Mouse (Mus musculus) gastrocnemius, postnatal 10 days (tissue): Measurements from ENCODE around the gene Zfp30. TPM values are rescaled to one million over a fixed set of nuclear protein-coding genes. Genes with fewer than 3 reads are reported as not detected.

Source experiments
- DNase-seq: peaks from one replicate; pipeline ENCODE4 v3.0.0; 2021; ENCODE audit warnings: mixed read lengths
- long read RNA-seq, 2 experiments: library from polyadenylated mRNA; stranded (forward); transcript quantifications; one replicate each; pipeline ENCODE4 v2.0.0; 2021
- total RNA-seq, 2 experiments: library from RNA; stranded (reverse); gene quantifications; 2 replicates each; pipeline ENCODE4 v1.2.3; 2021

Gene Zfp30
- 1 to 10 TPM; 3.5 to 5.0 TPM for total RNA-seq
- long read RNA-seq, experiment 1, partial matches to known transcripts, result 1 of 7 reads
- long read RNA-seq, experiment 1, other reads (novel, unspliced or antisense), result 3 of 7 reads
- long read RNA-seq, experiment 2, partial matches to known transcripts, result 2 of 6 reads
- long read RNA-seq, experiment 2, other reads (novel, unspliced or antisense), result 4 of 6 reads

DNA sequence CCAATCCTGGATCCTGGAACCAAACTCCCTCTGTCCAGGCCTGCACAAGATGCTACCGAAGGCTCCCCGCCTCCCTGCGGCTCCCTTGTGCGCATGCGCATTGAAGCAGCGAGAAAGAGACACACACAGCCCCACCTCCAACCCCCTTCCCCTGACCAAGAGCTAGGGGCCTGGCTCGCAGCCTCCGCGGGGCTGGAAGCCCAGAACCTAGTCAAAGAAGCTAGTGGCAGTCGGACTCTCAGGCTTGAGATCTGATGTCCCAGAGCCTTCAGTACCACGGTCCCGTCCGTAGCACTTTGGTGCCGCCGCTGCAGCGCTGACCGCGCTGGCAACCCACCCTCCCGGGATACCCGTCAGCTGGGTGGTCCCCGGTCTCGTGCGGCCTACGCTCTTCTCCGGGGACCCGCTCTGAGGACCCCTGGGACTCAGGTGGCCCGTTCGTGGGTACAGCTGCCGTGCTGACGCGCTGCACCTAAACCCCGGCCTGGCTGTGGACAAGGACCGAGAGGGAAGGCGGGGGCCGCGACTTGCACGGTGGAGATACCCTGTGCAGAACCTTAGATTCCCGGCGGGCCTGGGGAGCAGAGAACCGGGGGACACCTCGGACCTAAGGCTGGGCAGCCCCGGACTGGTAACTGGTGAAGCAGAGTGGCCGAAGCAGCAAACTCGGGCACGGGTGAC lies at the start of gene Zfp30:
Gene Zfp30, plus strand, starts transcription at position 128 of the 681 bp plus-strand sequence.
- DNase-seq, result peak; percentile 84

DNA sequence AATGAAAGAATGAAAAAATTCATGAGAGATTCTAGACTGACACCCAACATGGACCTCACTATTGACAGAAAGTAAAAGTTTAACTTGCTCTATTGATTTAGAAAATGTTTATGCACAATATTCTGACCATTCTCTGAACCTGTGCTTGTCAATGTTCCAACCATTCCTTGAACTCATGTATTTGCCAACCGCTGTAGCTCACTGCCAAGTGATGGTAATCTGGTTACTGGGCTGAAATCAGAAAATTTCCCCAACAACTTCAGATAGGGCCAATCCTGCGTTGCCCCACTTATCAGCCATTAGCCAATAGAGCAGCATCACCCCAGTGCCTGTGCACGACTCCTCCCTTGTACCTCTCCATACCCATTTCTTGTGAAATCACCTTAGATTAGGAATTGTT lies 41.5 kb upstream of the Zfp30 start:
- DNase-seq, result no peak

DNA sequence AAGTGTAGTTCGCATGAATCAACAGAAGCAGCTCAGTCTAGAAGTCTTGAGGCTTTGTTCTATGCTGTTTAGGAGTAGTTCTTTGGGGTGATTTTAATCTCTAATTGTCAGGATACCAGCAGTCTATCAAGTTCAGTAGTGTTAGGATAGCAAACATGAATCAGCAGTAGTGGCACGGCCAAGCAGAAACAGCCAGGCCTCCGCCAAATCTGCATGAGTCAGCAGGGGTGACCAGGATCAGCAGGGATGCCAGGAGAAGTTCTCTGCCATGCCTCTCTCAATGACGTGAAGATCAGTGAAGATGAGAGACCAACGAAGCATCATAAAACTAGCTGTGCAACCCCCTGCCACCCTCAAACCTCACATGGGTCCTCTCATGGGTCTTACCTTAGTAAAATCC lies 23.3 kb upstream of the Zfp30 start:
- DNase-seq, result no peak

DNA sequence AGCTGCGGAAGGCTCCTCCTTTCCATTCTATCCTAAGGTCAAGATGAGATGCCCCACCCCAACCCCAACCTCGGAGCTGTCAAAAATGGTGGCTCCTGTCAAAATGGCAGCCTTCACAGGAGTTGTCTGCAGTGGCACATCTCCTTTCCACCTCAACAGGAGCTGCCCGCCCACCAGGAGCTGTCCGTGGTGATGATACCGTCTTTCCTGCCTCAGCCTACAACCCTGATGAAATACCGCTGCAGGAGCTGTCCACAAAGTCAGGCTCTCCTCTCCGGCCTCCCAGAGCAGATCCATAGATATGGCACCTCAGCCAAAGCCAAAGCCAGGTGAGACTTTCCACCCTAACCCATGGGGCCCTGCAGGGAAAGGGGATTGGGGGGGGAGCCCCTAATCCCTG lies 19.1 kb upstream of the Zfp30 start:
- DNase-seq, result no peak

DNA sequence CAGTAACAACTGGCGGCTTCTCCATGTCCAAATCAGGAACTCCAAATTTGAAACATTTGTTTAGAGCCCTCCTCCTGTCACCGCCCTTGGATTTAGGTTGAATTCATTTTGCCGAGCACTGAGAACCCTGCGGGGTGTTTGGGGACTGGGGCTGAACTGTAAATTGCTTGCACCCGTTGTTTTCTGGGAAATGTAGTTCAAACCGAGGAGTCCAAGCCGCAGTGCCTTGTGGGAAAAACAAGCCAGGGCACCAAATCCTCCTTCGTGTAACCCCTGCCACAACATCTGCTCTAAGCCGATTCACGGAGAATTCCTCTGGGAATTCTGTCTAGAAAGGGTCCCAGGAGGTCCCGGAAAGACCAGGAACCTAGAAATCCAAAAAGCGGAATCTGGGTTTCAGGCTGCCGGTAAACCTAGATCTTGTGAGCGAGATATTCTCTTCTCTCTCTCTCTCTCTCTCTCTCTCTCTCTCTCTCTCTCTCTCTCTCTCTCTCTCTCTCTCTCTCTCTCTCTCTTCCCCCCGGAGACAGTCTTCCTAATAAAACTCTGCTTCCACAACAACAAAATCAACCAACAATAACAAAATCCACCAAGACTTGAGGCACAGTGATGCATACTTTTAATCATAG lies 16.6 kb upstream of the Zfp30 start:
- DNase-seq, result peak; percentile 69

DNA sequence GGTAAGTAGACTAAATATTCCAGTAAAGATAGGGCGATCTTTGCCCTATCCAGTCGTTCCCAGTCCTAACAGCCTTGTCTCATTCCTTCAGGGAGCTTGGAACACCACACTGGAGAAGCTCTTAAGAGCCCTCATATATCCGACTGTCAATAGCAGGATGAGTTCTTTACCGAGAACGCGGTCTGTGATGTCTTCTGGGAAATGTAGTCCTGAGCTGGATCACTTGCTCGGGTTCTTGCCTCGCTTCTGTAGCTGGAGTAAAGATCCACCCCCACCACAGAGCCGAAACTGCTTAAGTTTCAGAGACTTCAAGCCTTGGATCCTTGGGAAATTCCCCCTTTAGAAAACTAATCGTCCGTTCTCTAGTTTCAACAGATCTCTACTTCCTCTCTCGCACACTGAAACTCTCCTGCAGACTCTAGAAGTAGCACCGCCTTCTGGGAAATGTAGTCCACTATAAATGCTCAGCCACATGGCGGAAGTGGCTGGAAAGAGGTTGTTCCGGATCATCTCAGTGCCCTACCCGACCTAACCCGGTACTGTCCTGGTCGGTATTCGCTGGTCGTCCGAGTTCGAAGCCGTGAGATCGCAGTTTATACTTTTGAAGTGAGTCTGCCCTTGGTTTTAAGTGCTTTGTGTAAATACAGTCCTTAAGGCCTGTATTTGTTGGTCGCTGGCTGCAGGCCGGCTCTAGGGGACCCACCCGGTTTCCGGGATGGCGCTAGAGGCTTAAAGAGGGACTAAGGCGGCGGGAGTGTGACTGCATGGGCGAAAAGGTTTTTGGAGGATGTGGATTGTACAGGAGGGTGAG lies 15.5 kb upstream of the Zfp30 start, which contains the start of gene Zfp84:
Gene Zfp84, plus strand, starts transcription at position 463 of the 811 bp plus-strand sequence.
- peak; percentile 58 for DNase-seq

DNA sequence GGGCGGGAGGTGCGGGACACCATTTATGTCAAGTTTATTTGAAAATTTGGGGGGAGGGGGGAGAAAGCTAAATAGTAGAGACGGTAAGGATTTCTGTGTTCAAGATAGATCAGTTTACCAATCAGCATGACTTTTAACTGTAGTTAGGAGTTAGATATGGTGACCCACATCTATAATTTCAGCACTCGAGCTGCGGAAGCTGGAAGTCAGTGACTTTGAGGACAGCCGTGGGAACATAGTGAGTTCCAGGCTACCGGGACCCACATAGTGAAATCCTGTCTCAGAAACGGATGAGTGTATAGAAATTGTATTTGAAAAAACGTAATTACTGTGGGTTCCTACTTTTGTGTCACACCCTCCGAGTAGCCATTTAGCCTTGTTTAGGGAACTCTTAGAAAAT lies 14.8 kb upstream of the Zfp30 start:
- no peak for DNase-seq

DNA sequence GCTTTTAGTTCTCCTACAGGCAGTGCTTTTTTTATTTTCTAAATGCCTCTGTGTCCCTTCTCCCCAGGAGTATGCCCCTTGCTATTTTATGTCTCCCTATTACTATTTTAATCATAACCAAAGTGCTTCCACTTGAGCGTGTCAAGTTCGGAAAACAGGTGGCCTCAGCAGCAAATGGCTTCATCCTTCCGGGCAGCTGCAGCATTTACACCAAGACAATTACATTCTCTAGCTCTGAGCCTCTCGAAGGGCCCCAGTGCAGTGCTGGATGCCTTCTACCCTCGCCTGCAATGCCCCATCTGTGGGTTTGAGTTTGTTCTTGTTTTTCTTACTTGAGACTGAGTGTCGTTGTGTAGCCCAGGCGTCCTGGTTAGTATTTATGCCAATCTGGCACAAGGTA lies 10.3 kb upstream of the Zfp30 start:
- DNase-seq, result no peak

DNA sequence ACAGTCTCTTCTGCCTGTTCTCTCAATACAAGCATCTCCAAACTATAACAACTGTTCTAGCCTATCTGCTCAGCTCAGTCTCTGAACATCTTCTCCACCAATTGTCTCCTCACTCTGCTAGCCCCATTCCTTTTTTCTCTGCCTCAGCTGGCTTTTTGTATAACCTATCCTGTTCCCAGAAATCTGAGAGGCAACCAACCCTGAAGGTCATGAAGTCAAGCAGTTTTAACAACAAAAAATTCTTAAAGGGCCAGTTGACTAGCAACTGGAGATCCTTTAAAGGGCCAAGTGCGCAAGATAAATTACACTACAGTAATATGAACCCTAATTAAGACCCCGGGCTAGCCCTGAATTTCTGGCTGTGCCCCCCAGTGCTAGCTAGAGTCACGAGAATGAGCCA lies 9.4 kb upstream of the Zfp30 start:
- DNase-seq, result no peak

DNA sequence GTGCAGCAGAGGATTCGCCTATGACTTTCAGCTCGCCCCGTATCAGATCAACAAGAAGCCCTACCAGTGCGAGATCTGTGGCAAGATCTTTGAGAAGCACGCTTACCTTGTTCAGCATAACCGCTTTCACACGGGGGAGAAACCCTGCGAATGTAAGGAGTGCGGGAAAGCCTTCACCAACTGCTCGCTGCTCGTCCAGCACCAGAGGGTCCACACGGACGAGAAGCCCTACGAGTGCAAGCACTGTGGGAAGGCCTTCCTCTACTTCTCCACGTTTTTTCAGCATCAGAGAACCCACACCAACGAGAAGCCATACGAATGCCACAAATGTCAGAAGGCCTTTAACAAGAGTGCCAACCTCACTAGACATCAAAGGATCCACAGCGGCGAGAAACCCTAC lies 7.2 kb upstream of the Zfp30 start:
- DNase-seq, result no peak

DNA sequence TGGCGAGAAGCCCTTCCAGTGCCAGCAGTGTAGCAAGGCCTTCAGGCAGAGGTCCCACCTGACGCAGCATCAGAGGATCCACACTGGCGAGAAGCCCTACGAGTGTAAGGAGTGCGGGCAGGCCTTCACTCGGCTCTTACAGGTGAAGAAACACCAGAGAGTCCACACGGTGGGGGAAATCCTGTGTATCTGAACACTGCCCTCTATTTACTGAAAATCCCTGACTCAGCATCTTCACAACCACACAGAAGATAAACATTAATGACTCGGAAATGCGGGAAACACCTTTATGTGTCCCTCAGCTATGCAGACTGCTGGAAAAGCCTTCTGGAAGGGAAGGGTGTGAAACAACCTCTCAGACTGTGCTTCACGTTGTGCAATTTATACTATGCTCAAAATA lies 6.4 kb upstream of the Zfp30 start:
- no peak for DNase-seq

DNA sequence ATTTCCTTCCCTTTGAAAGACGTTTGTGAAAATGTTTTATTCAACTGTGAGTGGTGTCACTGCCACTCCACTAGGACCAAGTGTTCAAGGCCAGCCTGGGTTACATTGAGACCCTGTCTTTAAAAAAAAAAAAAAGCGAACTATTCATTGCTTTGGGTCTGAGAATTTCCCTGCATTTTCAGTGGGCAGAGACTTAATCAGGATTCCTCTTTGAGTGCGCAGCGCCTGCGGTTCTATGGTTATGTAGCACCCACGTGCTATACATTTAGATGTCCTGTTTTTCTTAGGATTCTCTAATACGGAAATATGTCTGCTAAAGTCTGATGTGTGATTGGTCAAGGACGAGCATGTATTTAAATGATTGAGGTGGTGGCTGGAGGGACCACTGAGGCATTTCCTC lies 1.2 kb downstream of the Zfp30 start:
- no peak for DNase-seq

DNA sequence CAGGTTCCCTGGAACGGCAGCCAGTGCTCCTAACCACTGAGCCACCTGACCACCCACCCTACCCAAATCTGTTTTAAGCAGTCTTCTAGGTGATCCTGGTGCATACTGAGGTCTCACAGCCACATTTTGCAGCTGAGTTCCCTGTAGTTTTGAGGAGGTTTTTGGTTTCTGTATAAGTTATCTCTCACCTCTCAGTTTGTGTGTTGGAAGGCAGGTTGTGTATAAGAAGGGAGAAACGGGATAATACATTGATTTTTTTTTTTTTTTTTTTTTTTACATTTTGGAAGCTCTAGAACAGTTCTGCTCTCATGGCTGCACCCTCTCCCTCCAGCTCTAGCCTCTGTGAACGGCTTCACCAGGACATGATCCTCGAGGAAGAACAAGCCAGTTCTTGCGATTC lies 2.1 kb downstream of the Zfp30 start:
- DNase-seq, result no peak

DNA sequence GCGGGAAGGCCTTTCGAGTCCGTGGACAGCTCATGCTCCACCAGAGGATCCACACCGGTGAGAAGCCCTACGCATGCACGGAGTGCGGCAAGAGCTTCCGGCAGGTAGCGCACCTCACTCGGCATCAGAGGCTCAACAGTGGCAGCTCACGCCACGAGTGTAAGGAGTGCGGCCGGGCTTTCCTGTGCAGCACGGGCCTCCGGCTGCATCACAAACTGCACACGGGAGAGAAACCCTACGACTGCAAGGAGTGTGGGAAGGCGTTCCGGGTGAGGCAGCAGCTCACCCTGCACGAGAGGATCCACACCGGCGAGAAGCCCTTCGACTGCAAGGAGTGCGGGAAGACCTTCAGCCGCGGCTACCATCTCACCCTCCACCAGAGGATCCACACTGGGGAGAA lies 9.1 kb downstream of the Zfp30 start:
- DNase-seq, result no peak

DNA sequence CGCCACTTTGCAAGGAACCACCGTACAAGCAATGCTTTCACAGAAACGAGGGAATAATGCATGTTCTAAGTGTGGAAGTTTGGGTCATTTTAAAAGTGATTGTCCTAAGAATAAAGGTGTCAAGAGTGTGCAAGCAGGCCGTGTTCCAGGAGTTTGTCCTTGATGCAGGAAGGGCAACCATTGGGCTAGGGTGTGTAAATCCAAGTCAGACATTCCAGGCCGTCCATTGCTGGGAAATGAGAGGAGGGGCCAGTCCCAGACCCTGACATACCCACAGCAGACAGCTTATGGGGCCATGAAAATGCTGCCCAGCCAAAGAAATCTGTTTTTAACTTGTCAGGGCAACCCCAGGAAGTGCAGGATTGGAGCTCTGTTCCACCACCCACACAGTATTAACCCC lies 23.2 kb downstream of the Zfp30 start:
- DNase-seq, result no peak

DNA sequence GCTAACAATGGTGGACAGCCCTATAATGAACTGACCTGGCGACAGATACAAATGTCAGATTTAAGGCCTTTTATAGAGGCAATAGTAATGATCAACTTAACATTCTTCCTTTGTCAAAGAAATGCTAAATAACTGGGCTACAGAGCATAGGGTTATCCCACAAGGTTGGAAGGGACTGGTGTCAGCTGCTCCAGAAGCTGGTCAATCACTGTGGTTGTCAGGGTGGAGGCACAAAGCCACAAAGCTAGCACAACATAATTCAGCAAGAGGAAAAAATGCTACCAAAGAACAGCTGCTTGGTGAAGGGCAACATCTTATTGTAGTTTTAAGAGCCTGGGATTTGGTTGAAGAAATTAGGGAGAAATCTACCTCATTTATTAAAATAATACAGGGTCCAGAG lies 28.4 kb downstream of the Zfp30 start:
- DNase-seq, result no peak

DNA sequence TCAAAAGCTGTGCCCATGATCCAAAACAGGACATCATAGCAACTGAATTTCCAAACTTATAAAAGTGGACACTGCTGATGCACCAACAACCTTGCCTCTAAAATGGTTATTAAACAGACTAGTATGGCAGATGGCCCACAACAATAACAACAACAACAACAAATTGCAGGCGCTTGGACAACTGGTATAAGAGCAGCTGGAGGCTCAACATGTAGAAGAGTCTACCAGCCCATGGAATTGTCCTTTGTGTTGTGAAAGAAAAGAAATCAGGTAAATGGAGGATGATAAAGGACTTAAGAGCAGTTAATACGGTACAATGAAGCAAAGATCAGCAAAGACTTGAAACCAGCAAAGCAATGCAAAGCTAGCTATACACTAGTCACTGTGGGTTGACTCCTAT lies 30.6 kb downstream of the Zfp30 start:
- DNase-seq, result no peak

DNA sequence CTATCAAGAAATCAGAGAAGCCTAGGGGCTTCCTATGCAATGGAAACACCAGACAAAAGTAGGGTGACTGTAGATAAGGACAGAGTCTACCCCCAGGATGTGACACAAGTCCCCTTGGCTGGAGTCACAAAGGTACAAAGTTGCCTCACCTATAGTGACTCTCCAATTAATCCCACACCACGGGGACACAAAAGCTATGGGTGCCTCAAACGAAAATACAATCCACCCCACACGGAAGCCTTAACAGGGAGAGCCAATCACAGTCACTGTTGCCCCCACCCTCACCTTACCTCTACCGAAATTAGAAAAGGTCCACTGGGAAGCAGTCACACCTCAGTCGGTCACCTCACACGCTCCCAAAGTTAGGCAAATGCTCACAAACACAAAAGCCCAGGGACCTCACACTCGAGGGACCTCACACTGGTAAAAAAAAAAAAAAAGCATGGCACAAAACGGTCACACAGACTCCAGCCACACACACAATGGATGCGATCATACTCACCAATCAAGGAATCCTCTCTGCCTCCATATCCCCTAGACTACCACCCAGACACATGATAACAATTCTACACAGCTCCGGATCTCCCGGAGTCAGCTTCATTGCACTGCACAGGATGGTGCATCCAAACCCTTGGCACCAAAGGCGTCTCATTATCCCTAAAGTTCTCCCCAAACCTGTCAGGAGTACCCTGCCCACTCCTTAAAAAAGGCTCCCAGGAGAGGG lies 31.4 kb downstream of the Zfp30 start:
- no peak for DNase-seq

DNA sequence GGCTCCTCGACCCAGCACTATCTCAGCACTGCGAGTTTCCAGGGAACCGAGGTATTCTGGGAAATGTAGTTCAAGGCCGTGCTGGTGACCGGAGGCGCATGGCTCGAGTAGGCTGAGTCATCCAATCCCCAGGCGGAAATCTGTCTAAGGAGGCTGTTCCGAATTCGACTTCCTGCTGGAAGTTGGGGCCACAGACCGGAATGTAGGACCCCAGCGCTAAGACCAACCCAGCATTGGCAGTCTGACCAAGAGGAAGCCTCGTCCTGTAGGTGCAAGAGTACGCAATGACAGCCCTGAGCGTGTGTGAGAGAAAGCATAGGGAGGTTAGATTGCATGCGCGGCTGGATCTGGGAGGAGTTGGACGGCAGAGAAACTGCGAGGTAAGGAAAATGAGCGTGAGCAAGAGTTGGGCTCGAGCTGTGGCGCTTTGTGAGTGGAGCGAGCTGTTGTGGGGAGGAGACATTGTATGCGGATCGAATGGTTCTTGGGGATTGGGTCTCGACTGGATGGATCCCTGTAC lies 32.2 kb downstream of the Zfp30 start, which contains the start of gene Zfp790:
Gene Zfp790, plus strand, starts transcription at position 205 of the 520 bp plus-strand sequence.
- peak; percentile 66 for DNase-seq

DNA sequence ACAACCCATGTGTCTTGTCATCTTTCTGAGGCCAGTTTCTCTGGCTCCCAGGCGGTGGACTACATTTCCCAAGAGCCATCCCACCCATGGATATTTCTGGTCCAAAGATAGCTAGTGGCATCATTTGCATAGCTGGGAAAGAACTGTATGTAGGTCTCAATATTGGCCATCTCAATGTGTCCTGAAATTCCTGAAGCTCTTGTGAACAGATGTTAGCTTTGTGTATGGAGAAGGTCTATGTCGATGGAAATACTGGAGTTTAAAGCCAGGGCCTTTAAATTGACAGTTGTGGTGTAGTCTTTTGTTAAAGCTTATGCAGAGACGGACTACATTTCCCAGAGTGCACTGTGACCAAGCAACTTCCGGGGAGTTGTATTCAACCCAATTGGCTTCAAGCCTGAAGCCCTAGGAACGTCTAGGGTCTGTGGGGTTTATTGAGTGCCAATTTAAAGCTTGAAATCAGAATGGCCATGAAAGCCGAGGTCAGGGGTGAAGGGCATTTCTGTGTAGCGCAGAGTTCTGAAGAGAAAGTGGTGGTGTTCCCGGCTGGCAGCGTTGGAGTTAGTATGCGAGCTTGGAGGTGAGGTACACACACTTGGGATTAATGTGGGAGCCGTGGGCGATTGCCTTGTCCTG lies 34.9 kb downstream of the Zfp30 start:
- peak; percentile 47 for DNase-seq

DNA sequence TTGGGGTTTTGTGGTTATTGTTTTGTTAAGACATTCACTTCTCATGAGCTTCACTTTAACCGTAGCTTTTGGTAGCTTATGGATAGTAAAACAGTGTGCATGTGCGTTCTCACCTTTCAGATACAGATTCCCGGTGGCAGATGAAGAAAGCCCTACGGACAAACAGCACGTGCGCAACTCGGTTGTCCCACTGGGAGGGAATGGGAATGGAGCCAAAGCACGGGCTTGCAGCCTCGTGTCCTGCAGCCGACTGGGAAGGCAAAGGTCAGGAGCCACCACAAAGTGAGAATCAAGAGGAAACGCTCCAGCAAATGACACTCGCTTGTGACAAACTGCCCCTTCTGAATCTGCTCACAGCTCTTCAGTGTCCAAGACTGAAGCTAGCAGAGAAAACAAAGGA lies 44.2 kb downstream of the Zfp30 start:
- no peak for DNase-seq
